ENCODE assay signal across 14 mouse cellular contexts in genomic region chr4:156050391-156050980, GRCm38 (mm10). TPM values are rescaled to one million over a fixed set of nuclear protein-coding genes. Genes with fewer than 3 reads are reported as not detected.
DNase-seq lines count a peak whose midpoint lies in the region; ATAC-seq and TF ChIP-seq lines count a peak whose summit lies in the region.
"Had no signal": no experiment of that assay in that cellular context is flagged by ENCODE, and none has a peak within 500 bp of the region (broad histone marks: within the 10 kb centered on the region; RNA-seq: fewer than 3 reads in every experiment).

No protein-coding gene starts in this region.

- 50% methylated on average over 6 of the region's 6 CpGs for WGBS in intestine, embryonic 15.5 days
- 45% methylated on average over 6 of the region's 6 CpGs for WGBS in intestine, postnatal 0 days
- 56% methylated on average over 6 of the region's 6 CpGs for WGBS in stomach, embryonic 14.5 days
- 71% methylated on average over 6 of the region's 6 CpGs for WGBS in limb, embryonic 10.5 days

- peaks cover 12% of the 10 kb centered on the region for H3K4me1 ChIP-seq in intestine, embryonic 15.5 days (replicated peaks)
- H3K4me1 ChIP-seq in intestine, postnatal 0 days (replicated peaks; ENCODE audit: control insufficient read depth, insufficient read depth, low read length): peaks cover 11% of the 10 kb centered on the region; the same call in 1 of the 2 replicates
- H3K4me1 ChIP-seq in stomach, embryonic 14.5 days (ENCODE audit: control insufficient read depth, insufficient read depth, low read length): no peaks in the 10 kb centered on the region
- no peaks in the 10 kb centered on the region for H3K4me1 ChIP-seq in limb, embryonic 10.5 days
- H3K4me1 ChIP-seq: hindbrain, embryonic 15.5 days had no signal

- intact Hi-C loops in left cerebral cortex, postnatal 14 days (cut with DNase I): no loop called here

- H3K27me3 ChIP-seq in intestine, embryonic 15.5 days (replicated peaks): no peaks in the 10 kb centered on the region
- no peaks in the 10 kb centered on the region for H3K27me3 ChIP-seq in intestine, postnatal 0 days (replicated peaks; ENCODE audit: control insufficient read depth, insufficient read depth, low read length)
- H3K27me3 ChIP-seq in stomach, embryonic 14.5 days (ENCODE audit: control insufficient read depth, insufficient read depth, low read length): no peaks in the 10 kb centered on the region
- no peaks in the 10 kb centered on the region for H3K27me3 ChIP-seq in limb, embryonic 10.5 days (ENCODE audit: low read depth, poor library complexity, severe bottlenecking)
- H3K27me3 ChIP-seq: hindbrain, embryonic 15.5 days had no signal

- H3K9me3 ChIP-seq in intestine, embryonic 15.5 days: no peaks in the 10 kb centered on the region
- no peaks in the 10 kb centered on the region for H3K9me3 ChIP-seq in intestine, postnatal 0 days (ENCODE audit: control insufficient read depth)
- H3K9me3 ChIP-seq in stomach, embryonic 14.5 days (ENCODE audit: control insufficient read depth, low read depth, low read length): no peaks in the 10 kb centered on the region
- H3K9me3 ChIP-seq in limb, embryonic 10.5 days (replicated peaks): no peaks in the 10 kb centered on the region
- H3K9me3 ChIP-seq: hindbrain, embryonic 15.5 days had no signal

- no peaks in the 10 kb centered on the region for H3K36me3 ChIP-seq in intestine, embryonic 15.5 days
- peaks cover 7% of the 10 kb centered on the region; the same call in 1 of the 2 replicates for H3K36me3 ChIP-seq in intestine, postnatal 0 days (ENCODE audit: control insufficient read depth, insufficient read depth)
- H3K36me3 ChIP-seq in stomach, embryonic 14.5 days (ENCODE audit: control insufficient read depth, insufficient read depth, low read length): no peaks in the 10 kb centered on the region
- H3K36me3 ChIP-seq in limb, embryonic 10.5 days: no peaks in the 10 kb centered on the region
- H3K36me3 ChIP-seq: hindbrain, embryonic 15.5 days had no signal

- ATAC-seq in intestine, embryonic 15.5 days: peak; percentile 3
- ATAC-seq in intestine, postnatal 0 days: no peak
- ATAC-seq in granulocyte monocyte progenitor cell, adult 5-6 weeks (replicated peaks; ENCODE audit: poor library complexity, severe bottlenecking): 0 out of 2 replicates have a peak, but pooled peaks have one; percentile 7
- peak; percentile 77 for ATAC-seq in stomach, embryonic 14.5 days (ENCODE audit: insufficient number of reproducible peaks, insufficient read depth, low FRiP score, low read depth)

- H3K4me2 ChIP-seq in intestine, embryonic 15.5 days (replicated peaks): no peak overlapping the region
- no peak overlapping the region for H3K4me2 ChIP-seq in intestine, postnatal 0 days (replicated peaks; ENCODE audit: low read depth)
- no peak overlapping the region for H3K4me2 ChIP-seq in stomach, embryonic 14.5 days (replicated peaks; ENCODE audit: low read depth, low read length)
- H3K4me2 ChIP-seq: hindbrain, embryonic 15.5 days had no signal

- H3K27ac ChIP-seq in intestine, embryonic 15.5 days: no peak overlapping the region
- H3K27ac ChIP-seq in intestine, postnatal 0 days (ENCODE audit: low read depth, low read length): no peak overlapping the region
- H3K27ac ChIP-seq in stomach, embryonic 14.5 days (ENCODE audit: low read length): no peak overlapping the region
- H3K27ac ChIP-seq in limb, embryonic 10.5 days: no peak overlapping the region
- H3K27ac ChIP-seq: hindbrain, embryonic 15.5 days had no signal

- TF ChIP-seq CTCF in intestine, postnatal 0 days (IDR thresholded peaks at IDR 0.05; ENCODE audit: low read depth): no peak

- no peak overlapping the region for H3K9ac ChIP-seq in intestine, embryonic 15.5 days
- no peak overlapping the region for H3K9ac ChIP-seq in intestine, postnatal 0 days (ENCODE audit: low read depth, low read length)
- H3K9ac ChIP-seq in stomach, embryonic 14.5 days (replicated peaks; ENCODE audit: low read depth, low read length): no peak overlapping the region
- H3K9ac ChIP-seq: hindbrain, embryonic 15.5 days had no signal

- peak; percentile 84 for DNase-seq in adrenal gland, adult 2 months
- no peak for DNase-seq in gastrocnemius, postnatal 10 days
- no peak for DNase-seq in left cerebral cortex, postnatal 14 days (ENCODE audit: low spot score in 2 of 2)
- no peak for DNase-seq in limb, embryonic 10.5 days (ENCODE audit: low spot score)
- DNase-seq: cerebellum, postnatal 10 days; kidney, postnatal 10 days; retina, postnatal 1 day had no signal

- no peak overlapping the region for H3K4me3 ChIP-seq in intestine, embryonic 15.5 days (replicated peaks)
- no peak overlapping the region for H3K4me3 ChIP-seq in intestine, postnatal 0 days (ENCODE audit: low read depth, low read length)
- H3K4me3 ChIP-seq in stomach, embryonic 14.5 days (ENCODE audit: low read depth, low read length): no peak overlapping the region
- H3K4me3 ChIP-seq in limb, embryonic 10.5 days: no peak overlapping the region
- H3K4me3 ChIP-seq: hindbrain, embryonic 15.5 days had no signal

RNA-seq across cellular contexts. Expression of gene Ttll10, which starts 8.7 kb away (rescaled TPM):
- polyA plus RNA-seq in intestine, embryonic 15.5 days (2015; fragmentation: Nextera tagmentation; extraction: Ambion mirVana): 3.1 and 3.9 TPM in 2 replicates
- polyA plus RNA-seq in intestine, postnatal 0 days (2015; fragmentation: Nextera tagmentation; extraction: Ambion mirVana): 2.1 and 2.6 TPM in 2 replicates
- under 1 TPM in 1 of 2 experiments, not detected in 1; 0.21 TPM for total RNA-seq in adrenal gland, adult 2 months (2021)
- 0.13 and 0.19 TPM in 2 replicates for polyA plus RNA-seq in adrenal gland, adult 2 months (2012; rRNA removed)
- not detected in 2 replicates for total RNA-seq in granulocyte monocyte progenitor cell, adult 5-6 weeks (2014; fragmentation: Nextera tagmentation)
- not detected in 2 replicates for total RNA-seq in granulocyte monocyte progenitor cell, adult 5-6 weeks (2017)
- polyA plus RNA-seq in stomach, embryonic 14.5 days (2014; fragmentation: Nextera tagmentation; extraction: Ambion mirVana): 6.0 and 6.2 TPM in 2 replicates
- total RNA-seq in gastrocnemius, postnatal 10 days (2021): not detected
- total RNA-seq in left cerebral cortex, postnatal 14 days (2021): not detected
- 0.54 and 0.67 TPM in 2 replicates for polyA plus RNA-seq in limb, embryonic 10.5 days (2016; fragmentation: Nextera tagmentation; extraction: Ambion mirVana)
- total RNA-seq: megakaryocyte progenitor cell, adult 5-6 weeks had no signal
- polyA plus RNA-seq: hindbrain, embryonic 15.5 days had no signal

RNA-seq across cellular contexts. Expression of gene Tnfrsf18, which starts 24.5 kb away (rescaled TPM):
- polyA plus RNA-seq in intestine, embryonic 15.5 days (2015; fragmentation: Nextera tagmentation; extraction: Ambion mirVana): 1.1 and 1.6 TPM in 2 replicates
- 0.55 and 0.56 TPM in 2 replicates for polyA plus RNA-seq in intestine, postnatal 0 days (2015; fragmentation: Nextera tagmentation; extraction: Ambion mirVana)
- total RNA-seq in adrenal gland, adult 2 months (2021): under 1 TPM in 1 of 2 experiments, not detected in 1; 0.38 TPM
- 0.30 and 0.61 TPM in 2 replicates for polyA plus RNA-seq in adrenal gland, adult 2 months (2012; rRNA removed)
- 0.99 and 4.6 TPM in 2 replicates for total RNA-seq in granulocyte monocyte progenitor cell, adult 5-6 weeks (2014; fragmentation: Nextera tagmentation)
- total RNA-seq in granulocyte monocyte progenitor cell, adult 5-6 weeks (2017): 1.9 and 4.6 TPM in 2 replicates
- polyA plus RNA-seq in stomach, embryonic 14.5 days (2014; fragmentation: Nextera tagmentation; extraction: Ambion mirVana): 2.7 and 3.2 TPM in 2 replicates
- under 1 TPM in 1 of 2 experiments, not detected in 1; 0.36 TPM for total RNA-seq in gastrocnemius, postnatal 10 days (2021)
- under 1 TPM in 1 of 2 experiments, not detected in 1; 0.32 TPM for total RNA-seq in left cerebral cortex, postnatal 14 days (2021)
- 1.2 and 1.5 TPM in 2 replicates for polyA plus RNA-seq in limb, embryonic 10.5 days (2016; fragmentation: Nextera tagmentation; extraction: Ambion mirVana)
- total RNA-seq: layer of hippocampus, postnatal 25 days had no signal

RNA-seq across cellular contexts. Expression of gene Tnfrsf4, which starts 36.8 kb away (rescaled TPM):
- polyA plus RNA-seq in intestine, embryonic 15.5 days (2015; fragmentation: Nextera tagmentation; extraction: Ambion mirVana): 0.49 and 0.52 TPM in 2 replicates
- polyA plus RNA-seq in intestine, postnatal 0 days (2015; fragmentation: Nextera tagmentation; extraction: Ambion mirVana): 0.14 and 0.35 TPM in 2 replicates
- total RNA-seq in adrenal gland, adult 2 months (2021): 1 to 10 TPM in 1 of 2 experiments, under 1 TPM in 1; 0.61 to 1.2 TPM
- 4.4 and 5.0 TPM in 2 replicates for polyA plus RNA-seq in adrenal gland, adult 2 months (2012; rRNA removed)
- total RNA-seq in granulocyte monocyte progenitor cell, adult 5-6 weeks (2014; fragmentation: Nextera tagmentation): 2.2 TPM in 1 of 2 replicates, not detected in the other
- 1.1 TPM in 1 of 2 replicates, not detected in the other for total RNA-seq in granulocyte monocyte progenitor cell, adult 5-6 weeks (2017)
- 0.34 and 0.41 TPM in 2 replicates for polyA plus RNA-seq in stomach, embryonic 14.5 days (2014; fragmentation: Nextera tagmentation; extraction: Ambion mirVana)
- under 1 TPM; 0.31 to 0.93 TPM for total RNA-seq in gastrocnemius, postnatal 10 days (2021)
- total RNA-seq in left cerebral cortex, postnatal 14 days (2021): 1 to 10 TPM in 1 of 2 experiments, under 1 TPM in 1; 0.66 to 1.2 TPM
- polyA plus RNA-seq in limb, embryonic 10.5 days (2016; fragmentation: Nextera tagmentation; extraction: Ambion mirVana): 0.60 and 0.61 TPM in 2 replicates

RNA-seq across cellular contexts. Expression of gene Sdf4, which starts 57.8 kb away (rescaled TPM):
- 154 and 166 TPM in 2 replicates for polyA plus RNA-seq in intestine, embryonic 15.5 days (2015; fragmentation: Nextera tagmentation; extraction: Ambion mirVana)
- polyA plus RNA-seq in intestine, postnatal 0 days (2015; fragmentation: Nextera tagmentation; extraction: Ambion mirVana): 219 and 222 TPM in 2 replicates
- total RNA-seq in adrenal gland, adult 2 months (2021): 100 to 1,000 TPM; 260 to 282 TPM
- 47.5 and 50.7 TPM in 2 replicates for polyA plus RNA-seq in adrenal gland, adult 2 months (2012; rRNA removed)
- total RNA-seq in granulocyte monocyte progenitor cell, adult 5-6 weeks (2014; fragmentation: Nextera tagmentation): 62.0 and 73.4 TPM in 2 replicates
- 174 and 182 TPM in 2 replicates for total RNA-seq in granulocyte monocyte progenitor cell, adult 5-6 weeks (2017)
- 163 and 171 TPM in 2 replicates for polyA plus RNA-seq in stomach, embryonic 14.5 days (2014; fragmentation: Nextera tagmentation; extraction: Ambion mirVana)
- 10 to 100 TPM; 87.9 to 96.0 TPM for total RNA-seq in gastrocnemius, postnatal 10 days (2021)
- total RNA-seq in left cerebral cortex, postnatal 14 days (2021): 100 to 1,000 TPM; 150 to 157 TPM
- 143 and 149 TPM in 2 replicates for polyA plus RNA-seq in limb, embryonic 10.5 days (2016; fragmentation: Nextera tagmentation; extraction: Ambion mirVana)

RNA-seq across cellular contexts. Expression of gene B3galt6, which starts 58.0 kb away (rescaled TPM):
- 13.4 and 14.0 TPM in 2 replicates for polyA plus RNA-seq in intestine, embryonic 15.5 days (2015; fragmentation: Nextera tagmentation; extraction: Ambion mirVana)
- 5.8 and 6.0 TPM in 2 replicates for polyA plus RNA-seq in intestine, postnatal 0 days (2015; fragmentation: Nextera tagmentation; extraction: Ambion mirVana)
- total RNA-seq in adrenal gland, adult 2 months (2021): 1 to 10 TPM; 5.1 to 8.5 TPM
- polyA plus RNA-seq in adrenal gland, adult 2 months (2012; rRNA removed): 14.7 and 18.3 TPM in 2 replicates
- total RNA-seq in granulocyte monocyte progenitor cell, adult 5-6 weeks (2014; fragmentation: Nextera tagmentation): 6.4 and 6.6 TPM in 2 replicates
- 10.3 and 10.7 TPM in 2 replicates for total RNA-seq in granulocyte monocyte progenitor cell, adult 5-6 weeks (2017)
- 18.6 and 18.9 TPM in 2 replicates for polyA plus RNA-seq in stomach, embryonic 14.5 days (2014; fragmentation: Nextera tagmentation; extraction: Ambion mirVana)
- 1 to 10 TPM; 3.1 to 3.8 TPM for total RNA-seq in gastrocnemius, postnatal 10 days (2021)
- total RNA-seq in left cerebral cortex, postnatal 14 days (2021): 10 to 100 TPM in 1 of 2 experiments, 1 to 10 TPM in 1; 9.6 to 10.6 TPM
- 13.3 and 14.8 TPM in 2 replicates for polyA plus RNA-seq in limb, embryonic 10.5 days (2016; fragmentation: Nextera tagmentation; extraction: Ambion mirVana)
